Mouse (Mus musculus): Measurements from ENCODE around the gene E130308A19Rik.

Gene E130308A19Rik

DNA sequence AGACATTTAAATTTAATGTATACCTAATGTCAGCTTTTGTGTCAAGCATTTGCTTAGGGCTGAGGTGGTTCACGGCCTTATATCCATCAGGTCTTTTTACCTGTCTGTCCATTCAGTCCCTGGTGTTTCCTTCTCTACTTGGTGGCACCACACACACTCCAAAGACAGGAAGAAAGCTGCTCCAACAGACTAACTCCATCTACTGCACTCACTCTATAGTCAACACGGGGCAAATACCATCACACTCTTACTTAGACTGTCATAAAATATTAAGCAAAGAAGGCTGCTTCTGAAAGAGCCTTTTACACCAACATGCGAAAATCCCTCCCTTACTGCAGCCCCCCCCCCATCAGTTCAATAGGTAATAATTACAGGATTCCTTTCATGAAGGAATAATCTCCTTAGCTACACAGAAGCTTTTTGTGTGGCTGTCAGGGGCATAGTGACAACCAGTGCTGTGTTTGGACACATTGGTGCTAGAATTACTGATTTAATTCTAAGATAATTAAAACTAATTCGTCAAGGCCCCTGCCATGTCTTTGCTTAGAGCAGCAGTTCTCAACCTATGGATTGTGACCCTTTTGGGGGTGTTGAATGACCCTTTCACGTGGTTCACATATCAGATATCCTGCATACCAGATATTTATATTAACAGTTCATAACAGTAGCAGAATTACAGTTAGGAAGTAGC is 101.3 kb downstream of the E130308A19Rik start:
- no peak for DNase-seq (ENCODE audit: low spot score)

DNA sequence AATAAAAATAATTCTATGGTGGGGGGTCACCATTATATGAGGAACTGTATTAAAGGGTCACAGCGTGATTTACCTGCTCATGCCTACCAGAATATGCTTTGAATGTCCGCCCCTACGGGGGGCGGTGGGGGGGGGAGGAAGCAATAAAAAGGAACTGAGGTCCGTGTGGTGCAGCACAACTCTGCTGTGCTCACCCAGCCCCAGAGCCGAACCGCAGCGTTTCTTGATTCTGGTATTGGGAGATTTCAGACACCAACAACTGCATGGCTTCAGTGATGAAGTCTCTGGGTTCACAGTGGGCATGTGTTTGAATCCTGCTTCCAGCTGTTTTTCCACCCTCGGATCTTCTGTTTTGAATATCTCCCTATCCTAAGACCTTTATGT is 101.9 kb downstream of the E130308A19Rik start:
- no peak for DNase-seq (ENCODE audit: low spot score)

DNA sequence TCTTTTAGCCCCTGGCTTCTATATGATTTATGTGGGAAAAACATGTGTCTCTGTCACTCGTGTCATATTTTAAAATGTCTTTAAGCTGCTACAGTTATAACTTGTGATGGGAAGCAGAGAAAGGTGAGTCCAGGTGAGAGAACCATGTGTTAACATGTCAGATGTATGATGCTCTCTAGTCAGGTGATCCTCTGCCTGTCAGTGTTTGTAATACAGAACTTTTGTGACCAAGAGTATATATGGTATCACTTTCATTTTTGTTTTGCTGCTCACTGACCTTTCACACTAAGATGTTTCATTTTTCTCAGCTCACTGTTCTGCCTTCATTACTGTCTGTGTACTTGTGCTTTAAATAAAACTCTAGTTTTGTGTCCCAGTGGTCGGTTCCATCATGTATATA is 102.8 kb downstream of the E130308A19Rik start:
- DNase-seq (ENCODE audit: low spot score), result no peak

DNA sequence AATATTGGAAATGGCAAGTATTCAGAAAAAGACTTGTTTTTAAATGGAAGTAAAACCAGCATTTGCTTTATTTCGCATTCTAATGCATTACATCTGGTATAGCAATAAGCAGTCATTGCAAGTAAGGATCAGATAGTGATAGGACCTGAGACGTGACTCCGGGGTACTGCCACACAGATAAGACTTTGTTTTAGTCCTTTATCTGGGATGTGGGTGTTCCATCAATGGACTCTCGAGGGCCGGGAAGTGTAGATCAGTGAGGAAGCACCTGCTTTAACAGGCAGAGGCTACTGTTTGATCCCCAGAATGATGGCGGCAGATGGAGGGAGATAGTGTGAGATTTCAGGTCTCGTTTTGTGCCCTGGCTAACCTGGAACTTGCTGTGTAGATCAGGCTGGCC is 105.5 kb downstream of the E130308A19Rik start:
- no peak for DNase-seq (ENCODE audit: low spot score)

DNA sequence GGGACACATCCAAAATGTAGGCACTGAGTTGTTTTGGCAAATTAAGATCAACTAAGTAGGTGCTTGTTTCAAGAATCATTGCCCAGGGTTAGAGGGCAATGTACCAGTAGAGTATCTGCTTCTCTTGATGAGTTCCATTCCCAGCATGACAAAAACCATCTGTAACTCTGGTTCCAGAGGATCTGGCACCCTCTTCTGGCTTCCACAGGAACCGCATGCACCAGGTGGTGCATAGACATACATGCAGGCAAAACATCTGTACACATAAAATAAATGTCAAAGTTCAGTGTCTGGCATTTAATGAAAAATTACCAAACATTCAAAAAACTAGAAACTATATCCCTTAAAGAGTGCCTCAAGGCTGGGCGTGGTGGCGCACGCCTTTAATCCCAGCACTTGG is 113.3 kb downstream of the E130308A19Rik start:
- no peak for DNase-seq (ENCODE audit: low spot score)

DNA sequence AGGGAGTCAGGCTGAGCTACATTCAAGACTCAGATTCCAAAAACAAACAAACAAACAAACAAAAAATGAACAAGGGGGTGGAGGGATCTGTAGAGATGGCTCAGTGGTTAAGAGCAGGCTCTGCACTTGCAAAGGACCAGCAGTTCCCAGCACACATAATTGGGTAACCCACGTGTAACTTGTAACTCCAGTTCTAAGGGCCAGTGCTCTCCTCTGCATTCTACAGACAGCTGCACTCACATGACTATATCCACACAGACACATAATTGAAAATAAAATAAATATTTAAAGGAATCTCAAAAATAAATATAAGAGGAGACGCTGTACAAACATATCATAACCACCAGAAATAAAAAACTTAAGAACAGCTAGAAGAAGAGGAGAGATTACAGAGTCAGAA is 113.9 kb downstream of the E130308A19Rik start:
- DNase-seq (ENCODE audit: low spot score), result no peak

DNA sequence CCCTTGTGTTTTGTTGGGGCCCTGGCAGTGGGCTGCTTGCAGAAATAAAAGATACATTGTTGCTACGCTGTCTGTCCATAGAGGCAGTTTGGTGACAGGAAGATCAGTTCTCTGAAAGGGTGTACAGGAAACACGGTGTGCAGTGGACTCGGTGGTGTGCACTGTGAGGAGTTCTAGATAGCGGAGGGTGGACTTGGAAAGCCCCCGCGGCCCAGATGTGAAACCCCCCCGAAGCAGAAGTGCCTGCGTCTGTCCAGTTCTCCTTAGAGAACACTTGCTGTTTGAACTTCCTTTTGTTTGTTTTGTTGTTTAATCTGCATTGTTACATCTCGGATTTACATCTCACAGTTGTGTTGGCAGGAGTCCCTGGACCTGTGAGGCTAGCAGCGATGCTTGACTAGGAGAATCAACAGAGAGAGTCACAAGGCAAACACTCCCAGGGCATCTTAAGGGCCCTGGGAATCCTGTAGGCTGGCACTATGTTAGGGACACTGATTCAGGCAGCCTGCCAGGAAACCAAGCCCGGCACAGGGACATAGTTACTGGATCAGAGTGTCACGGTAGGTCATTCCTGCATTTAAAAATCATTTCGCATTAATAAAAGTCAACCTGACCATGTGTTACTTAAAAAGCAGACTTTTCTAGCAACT is 127.6 kb downstream of the E130308A19Rik start:
- DNase-seq (ENCODE audit: low spot score), result no peak

DNA sequence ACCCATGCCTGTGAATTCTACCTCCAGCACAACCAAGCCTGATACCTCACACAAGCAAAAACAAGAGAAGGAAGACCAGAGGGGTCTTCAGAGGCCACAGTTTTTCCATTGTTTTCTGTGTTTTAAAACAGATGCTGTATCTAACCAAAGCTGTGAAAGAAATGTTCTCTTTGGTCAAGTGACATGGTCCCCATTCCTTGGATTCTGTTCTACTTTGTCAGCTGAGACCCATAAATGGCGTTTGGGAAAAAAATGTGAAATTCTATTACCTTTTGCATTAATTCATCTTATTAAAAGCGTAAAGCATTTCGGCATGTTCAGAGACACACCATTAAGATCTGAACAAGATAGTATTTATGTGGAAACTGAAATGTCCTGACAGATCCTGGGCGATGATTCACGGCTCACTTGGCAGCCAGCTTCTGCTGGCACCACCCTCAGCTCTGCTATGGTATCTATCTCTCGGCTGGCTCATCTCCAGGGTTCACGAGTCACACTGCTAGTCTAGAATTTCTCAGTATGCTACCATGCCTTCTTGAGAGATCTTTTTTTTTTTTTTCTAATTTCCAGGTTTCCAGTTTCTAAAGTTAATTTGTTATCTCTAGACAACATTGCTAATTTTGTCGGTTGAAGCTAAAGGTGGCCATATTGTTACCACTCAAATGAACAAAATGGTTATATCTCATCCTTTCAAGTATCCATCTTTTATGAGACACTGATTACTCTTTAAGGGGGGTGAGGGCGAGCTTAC is 130.5 kb downstream of the E130308A19Rik start:
- peak; percentile 49 for DNase-seq (ENCODE audit: low spot score)

DNA sequence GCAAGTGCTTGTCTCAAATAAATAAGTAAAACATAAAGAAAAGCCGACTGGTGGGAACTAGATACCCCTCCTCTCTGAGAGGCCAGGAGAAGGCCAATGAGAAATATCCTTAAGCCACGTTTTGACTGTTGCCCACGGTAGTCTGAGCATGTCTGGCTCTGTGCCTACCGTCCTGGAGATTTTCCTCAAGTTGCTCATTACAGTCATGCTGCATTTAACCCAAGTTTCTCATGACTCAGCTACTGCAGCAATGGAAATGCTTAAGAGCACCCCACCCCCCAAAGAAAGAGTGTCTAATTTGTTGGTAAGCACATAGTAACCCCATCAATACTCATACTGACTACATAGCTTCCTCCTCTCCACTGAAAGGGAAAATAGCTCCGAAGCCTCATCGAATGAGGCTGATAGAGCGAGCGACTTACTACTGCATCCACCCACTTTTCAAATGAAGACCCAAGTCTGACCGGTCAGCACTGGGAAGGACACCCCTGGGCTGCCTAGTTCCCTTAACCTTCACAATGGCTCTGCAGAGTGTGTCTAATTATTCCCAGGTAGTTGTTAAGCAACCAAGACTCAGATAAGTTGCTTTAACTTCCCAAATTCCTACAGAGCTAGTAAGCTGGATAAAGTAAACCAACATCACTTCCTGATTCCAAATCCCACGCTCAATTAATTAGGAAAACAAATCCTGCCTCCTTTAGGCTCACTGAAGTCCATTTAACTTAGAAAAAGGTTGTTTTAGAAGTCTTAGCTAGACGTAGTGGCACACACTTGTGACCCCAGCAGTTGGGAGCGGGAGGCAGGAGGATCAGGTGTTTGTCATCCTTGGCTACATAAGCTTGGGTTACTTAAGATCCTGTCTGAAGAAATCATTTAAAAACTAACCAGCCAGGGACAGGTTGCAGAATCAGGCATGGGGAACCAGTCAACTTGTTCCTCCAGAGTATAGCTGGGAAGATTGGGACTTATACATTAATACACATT is 131.7 kb downstream of the E130308A19Rik start:
- DNase-seq (ENCODE audit: low spot score), result no peak

DNA sequence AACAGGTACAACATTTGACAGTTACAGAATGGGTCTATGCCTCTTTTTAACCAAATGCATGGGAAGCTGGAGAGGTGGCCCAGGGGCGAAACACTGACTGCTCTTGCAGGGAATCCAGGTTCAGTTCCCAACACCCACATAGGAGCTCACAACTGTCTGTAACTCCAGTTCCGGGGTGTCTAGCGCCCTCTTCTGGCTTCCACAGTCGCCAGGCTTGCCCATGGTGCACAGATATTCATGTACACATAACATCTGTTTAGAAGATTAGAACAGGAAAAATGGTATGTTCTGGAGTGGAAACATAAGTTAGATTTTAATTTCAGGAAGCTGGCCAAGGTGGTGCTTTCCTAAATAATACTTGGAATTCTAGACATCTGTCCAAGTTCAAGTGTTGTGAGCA is 134.0 kb downstream of the E130308A19Rik start:
- DNase-seq (ENCODE audit: low spot score), result no peak

DNA sequence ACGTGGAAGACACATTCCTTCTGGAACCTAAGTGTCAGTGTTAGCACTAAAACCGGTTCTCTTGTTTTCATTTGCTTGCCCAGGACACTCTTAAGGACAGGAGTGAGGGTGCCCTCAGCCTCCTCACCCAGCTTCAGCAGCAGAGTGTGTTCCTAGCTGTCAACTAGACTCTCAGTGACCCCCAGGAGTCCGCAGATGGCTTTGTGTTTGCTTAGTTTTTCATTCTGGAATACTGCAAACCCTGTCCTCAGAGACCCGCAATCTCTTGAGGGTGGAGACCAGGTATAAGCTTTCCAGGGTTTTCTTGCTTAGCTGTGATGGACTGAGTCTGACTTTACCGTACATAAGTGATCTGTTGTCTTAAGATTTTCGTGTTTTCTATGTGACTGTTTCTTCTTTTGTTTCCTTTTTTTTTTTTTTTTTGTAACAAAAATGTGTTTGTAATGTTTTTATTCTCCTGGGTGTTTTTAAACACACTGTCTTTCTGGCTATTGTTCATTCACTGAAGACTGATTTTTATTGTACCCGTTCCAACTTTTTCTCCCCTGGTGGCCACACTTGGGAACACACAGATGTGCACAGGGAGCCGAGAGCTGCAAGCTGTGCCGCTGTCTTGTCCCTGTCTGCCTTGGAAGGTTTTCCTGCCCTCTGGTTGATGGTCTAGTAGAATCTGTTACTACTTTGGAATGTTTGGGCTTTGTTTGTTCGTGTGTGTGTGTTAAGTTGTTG is 134.8 kb downstream of the E130308A19Rik start:
- peak; percentile 34 for DNase-seq (ENCODE audit: low spot score)

DNA sequence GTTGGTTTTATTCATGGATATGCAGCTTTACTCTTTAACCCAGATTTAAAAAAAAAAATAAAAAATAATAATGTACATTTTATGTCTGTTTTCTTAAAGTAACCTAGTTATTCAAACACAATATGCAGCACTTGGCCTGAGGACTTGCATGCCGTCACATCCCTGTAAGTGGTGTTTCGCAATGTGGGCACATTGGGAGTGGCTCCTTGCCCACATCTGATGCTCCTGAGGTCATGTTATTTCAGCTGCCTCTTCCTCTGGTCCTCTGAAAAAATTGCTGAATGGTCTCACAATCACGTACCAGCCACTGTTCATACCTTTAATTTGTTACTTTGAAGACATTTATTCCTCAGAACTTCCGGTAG is 135.3 kb downstream of the E130308A19Rik start:
- no peak for DNase-seq (ENCODE audit: low spot score)

DNA sequence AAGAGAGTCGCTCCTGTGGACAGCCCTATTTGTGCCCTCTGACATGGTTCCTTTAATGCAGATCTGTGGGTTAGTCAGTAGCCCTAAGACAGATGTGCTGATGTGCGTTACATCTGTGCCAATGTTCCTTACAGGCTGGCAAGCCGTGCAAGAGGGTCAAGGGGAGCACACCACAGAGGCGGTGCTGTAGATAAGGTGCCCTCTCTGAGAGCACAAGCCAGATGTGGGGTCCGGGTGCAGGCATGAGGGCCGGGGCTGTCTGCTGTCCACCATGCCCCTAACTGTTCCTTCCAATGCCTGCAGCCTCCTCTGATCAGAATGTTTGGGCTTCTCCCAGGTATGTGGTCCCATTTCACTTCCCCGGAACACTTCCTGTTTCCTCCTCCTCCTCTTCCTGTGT is 138.9 kb downstream of the E130308A19Rik start:
- DNase-seq (ENCODE audit: low spot score), result no peak

DNA sequence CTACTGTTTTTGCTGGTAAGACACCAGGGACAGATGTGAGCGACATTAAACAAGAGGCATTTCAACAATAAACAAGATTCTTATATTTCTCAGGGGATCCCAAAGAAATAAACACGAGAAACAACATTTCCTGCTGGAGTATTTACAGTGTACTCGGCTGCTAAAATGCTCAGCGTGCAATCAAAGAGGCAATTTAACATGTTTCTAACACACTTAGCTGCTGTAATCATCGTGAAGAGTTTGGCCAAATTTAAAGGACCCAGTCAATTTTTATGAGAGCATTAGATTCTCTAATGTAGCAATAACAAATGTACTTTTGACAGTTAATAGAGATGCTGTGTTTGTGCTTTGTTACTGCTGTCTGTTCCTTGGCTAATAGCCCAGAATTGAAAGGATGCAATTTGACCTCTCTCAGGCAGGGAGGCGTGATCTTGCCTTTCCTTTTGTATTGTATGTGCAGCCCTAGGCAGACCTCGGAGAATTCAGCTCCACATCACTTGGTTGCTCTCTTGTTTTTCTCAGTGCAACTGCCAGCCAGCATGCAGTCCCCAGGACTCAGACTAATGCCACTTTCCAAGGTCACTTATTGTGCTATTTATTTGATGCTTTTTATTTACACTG is 139.5 kb downstream of the E130308A19Rik start:
- no peak for DNase-seq (ENCODE audit: low spot score)

DNA sequence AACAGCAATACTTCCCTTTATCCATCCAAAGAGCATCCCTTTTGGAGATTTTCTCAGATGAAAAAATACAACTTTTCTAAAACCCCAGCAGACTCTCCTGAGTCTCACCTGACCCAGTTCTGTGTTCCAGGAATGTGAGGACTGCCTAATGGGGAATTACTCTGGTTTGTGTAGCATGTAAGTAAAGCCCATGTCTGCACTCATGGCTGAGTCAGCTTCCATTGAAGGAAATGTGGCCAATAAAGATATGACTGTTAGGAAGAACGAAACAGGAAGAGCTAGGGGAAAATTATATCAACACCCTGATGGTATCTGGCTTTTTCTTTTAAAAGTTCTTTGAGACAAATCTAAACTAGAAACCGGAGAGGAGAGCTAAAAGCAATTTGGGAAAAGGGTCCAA is 141.7 kb downstream of the E130308A19Rik start:
- DNase-seq (ENCODE audit: low spot score), result no peak

DNA sequence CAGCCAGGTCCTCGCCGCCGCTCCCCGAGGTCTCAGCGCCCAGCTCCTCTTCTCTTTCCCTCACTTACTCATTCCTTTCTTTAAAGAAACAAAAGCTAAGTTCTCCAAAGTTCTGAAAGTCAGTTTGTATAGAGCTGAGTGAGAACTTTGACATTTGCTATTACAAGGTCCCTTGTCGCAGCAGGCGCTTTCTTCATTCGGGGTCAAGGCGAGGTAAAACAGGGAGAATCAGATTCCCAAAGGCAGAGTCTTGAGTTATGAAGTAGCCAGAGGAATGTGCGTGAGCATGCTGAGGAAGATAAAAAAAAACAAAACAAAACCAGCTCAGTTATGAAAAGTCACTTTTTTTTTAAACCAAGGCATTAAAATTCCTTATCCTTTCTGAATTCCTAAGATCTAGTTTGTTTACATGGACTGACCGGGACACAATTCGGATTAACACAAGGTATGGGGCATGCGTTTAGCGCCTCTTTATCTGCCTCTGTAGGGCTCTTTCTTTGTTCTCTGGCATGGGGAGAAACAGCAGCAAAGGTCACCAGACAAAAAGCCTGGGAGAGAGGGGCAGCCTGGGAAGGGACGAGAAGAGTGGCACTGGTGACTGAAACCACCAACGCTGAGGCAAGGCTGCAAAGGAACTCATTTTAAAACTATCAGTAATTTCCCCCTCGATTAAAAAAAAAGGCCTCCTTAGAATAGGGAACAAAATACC is 146.3 kb downstream of the E130308A19Rik start:
- no peak for DNase-seq (ENCODE audit: low spot score)

DNA sequence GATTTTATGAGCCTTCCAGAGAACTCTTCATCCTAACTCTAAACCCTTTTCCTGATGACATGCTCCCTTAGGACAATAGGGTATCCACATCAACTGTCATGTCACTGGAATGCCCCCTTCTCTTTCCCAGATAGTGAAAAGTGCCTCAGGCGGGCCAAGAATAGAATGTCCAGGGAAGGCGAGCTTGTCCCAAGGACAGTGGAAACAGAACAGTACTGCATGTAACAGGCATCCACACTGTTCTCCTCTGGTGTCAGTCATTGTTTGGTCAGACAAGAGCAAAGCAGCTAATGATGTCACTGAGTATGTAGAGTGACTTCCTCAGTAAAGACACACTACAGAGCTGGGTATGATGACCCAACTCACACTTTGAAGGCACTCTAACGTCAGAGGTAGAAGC is 151.8 kb downstream of the E130308A19Rik start:
- no peak for DNase-seq (ENCODE audit: low spot score)

DNA sequence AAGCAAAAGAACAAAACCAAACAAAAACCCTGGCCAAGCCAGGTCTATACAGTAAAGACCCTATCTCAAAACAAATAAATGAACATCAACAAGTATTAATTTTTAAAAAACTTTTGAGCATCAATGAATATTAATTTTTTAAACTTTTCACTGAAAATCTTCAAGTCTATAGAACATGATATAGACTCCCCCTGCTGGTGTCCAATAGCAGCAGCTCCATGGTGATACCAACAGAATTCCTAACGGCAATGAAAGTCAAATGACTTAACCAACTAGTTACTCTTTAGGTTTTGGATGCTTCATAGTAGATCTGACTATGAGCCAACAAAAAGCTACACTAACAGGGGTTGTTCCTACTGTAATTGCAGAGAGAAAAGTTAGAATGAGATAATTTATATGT is 154.6 kb downstream of the E130308A19Rik start:
- DNase-seq (ENCODE audit: low spot score), result no peak

DNA sequence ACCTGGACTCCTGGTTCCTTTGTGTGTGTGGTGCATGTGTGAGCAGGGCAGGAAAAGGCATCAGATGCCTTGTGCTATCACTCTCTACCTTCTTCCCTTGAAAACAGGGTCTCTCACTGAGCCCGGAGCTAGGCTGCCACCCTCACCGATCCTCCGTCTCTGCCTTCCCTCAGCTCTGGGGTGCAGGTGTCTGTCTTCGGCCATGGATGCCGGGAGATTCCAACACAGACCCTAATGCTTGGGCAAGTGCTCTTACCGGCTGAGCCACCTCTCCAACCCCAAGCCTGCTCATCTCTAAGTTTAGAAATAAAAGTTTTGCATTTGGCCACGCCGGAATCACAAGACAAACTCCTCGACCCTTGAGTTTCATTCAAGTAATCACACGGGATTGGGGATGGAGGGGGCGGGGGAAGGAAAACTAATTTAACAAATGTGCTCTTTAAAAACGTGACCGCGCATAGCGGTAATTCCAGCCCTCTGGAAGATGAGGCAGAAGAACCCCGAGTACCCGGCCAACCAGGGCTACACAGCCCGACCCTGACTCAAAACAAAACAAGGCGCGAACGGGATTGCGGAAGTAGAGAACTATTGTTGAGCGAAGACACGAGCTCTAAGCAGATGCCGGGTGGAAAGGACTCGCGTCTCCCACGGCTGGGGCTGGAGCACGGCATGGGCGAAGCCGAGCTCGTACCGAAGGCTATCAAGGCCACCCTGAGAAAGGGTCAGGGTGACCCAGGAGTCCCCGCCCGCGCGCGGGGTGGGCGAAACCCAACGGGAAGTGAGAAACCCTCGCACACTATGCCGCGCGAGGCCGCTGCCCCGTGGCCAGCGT is 157.1 kb downstream of the E130308A19Rik start:
- no peak for DNase-seq (ENCODE audit: low spot score)
